Mouse (Mus musculus): ENCODE measurements around the gene Adamts15.

The Adamts15 gene

GRCm38 (mm10) chr9:30879947-30880273, 42.3 kb downstream of the Adamts15 start:
- peak in 1 of 2 experiments; percentile 35 for DNase-seq (ENCODE audit: low spot score in 2 of 2)

GRCm38 (mm10) chr9:30879248-30879946, 42.9 kb downstream of the Adamts15 start:
- peak in 1 of 2 experiments; percentile 20 for DNase-seq (ENCODE audit: low spot score in 2 of 2)

- DNase-seq (ENCODE audit: low spot score in 2 of 2) = no peak
Observed at GRCm38 (mm10) chr9:30876552-30876951, 45.7 kb downstream of the Adamts15 start.

- DNase-seq (ENCODE audit: low spot score in 2 of 2) = no peak
Observed at GRCm38 (mm10) chr9:30855837-30856236, 66.4 kb downstream of the Adamts15 start.

- no peak for DNase-seq (ENCODE audit: low spot score in 2 of 2)
Observed at GRCm38 (mm10) chr9:30851841-30852240, 70.4 kb downstream of the Adamts15 start.

- no peak for DNase-seq (ENCODE audit: low spot score in 2 of 2)
Observed at GRCm38 (mm10) chr9:30849951-30850350, 72.3 kb downstream of the Adamts15 start.

GRCm38 (mm10) chr9:30849444-30849843, 72.8 kb downstream of the Adamts15 start:
- DNase-seq (ENCODE audit: low spot score in 2 of 2) = no peak

Measured in urinary bladder, postnatal 4 days (tissue).